ENCODE assay signal across 17 mouse cellular contexts in the genomic region with DNA sequence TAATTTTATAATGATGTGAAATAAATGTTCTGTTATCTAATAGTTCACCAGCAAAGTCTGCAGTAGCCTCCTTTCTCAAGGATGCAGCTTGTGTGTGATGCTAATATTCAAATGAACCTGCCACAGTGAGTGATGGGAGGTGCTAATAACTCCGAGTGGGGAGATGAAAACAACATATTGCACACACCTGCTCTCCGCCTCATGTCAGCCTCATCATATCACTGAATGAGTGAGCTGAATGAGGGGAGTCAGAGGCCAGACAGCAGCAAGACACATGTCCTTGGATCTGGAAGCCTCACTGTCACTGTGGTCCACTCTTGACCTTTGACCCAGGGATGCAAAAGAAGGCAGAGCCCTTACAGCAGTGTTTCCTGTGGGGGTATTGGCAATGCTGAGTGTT.
"Had no signal": no experiment of that assay in that cellular context is flagged by ENCODE, and none has a peak within 500 bp of the region (broad histone marks: within the 10 kb centered on the region; RNA-seq: fewer than 3 reads in every experiment).

No protein-coding gene starts in this region.

- H3K4me1 ChIP-seq: liver, embryonic 13.5 days; megakaryocyte, embryonic 14.5 days had no signal

- H3K27me3 ChIP-seq: liver, embryonic 13.5 days; megakaryocyte, embryonic 14.5 days; midbrain, embryonic 12.5 days; neural tube, embryonic 15.5 days had no signal

- H3K9me3 ChIP-seq: limb, embryonic 12.5 days; liver, embryonic 13.5 days; lung, embryonic 15.5 days; megakaryocyte, embryonic 14.5 days; midbrain, embryonic 12.5 days; neural tube, embryonic 15.5 days had no signal

- H3K4me2 ChIP-seq: limb, embryonic 12.5 days; liver, embryonic 13.5 days; lung, embryonic 15.5 days; midbrain, embryonic 12.5 days; neural tube, embryonic 15.5 days had no signal

- ATAC-seq: liver, postnatal 0 days; midbrain, embryonic 16.5 days had no signal

- DNase-seq: kidney, postnatal 10 days; kidney, postnatal 4 days; liver; liver, embryonic 13.5 days; liver, postnatal 0 days; lung, postnatal 14 days; right cerebral cortex, postnatal 4 days; spleen, adult 18-20 months; thymus, postnatal 36 days had no signal

- H3K27ac ChIP-seq: layer of hippocampus, adult 2 months; limb, embryonic 12.5 days; liver, embryonic 13.5 days; lung, embryonic 15.5 days; macrophage; midbrain, embryonic 12.5 days; neural tube, embryonic 15.5 days had no signal

- H3K4me3 ChIP-seq: layer of hippocampus, adult 2 months; limb, embryonic 12.5 days; liver, embryonic 13.5 days; lung, embryonic 15.5 days; megakaryocyte, embryonic 14.5 days; midbrain, embryonic 12.5 days; neural tube, embryonic 15.5 days had no signal

- H3K9ac ChIP-seq: limb, embryonic 12.5 days; liver, embryonic 13.5 days; liver, postnatal 0 days; lung, embryonic 15.5 days; midbrain, embryonic 12.5 days; neural tube, embryonic 15.5 days had no signal

- H3K36me3 ChIP-seq: limb, embryonic 12.5 days; liver, embryonic 13.5 days; lung, embryonic 15.5 days; midbrain, embryonic 12.5 days; neural tube, embryonic 15.5 days had no signal
